Mouse (Mus musculus) B cell, adult 2 months (primary cell): Measurements from ENCODE around the gene Tjap1.

Source experiments
- DNase-seq, 2 experiments: peaks; one replicate each; pipeline ENCODE4 v3.0.0; 2022

Tjap1 gene

DNA sequence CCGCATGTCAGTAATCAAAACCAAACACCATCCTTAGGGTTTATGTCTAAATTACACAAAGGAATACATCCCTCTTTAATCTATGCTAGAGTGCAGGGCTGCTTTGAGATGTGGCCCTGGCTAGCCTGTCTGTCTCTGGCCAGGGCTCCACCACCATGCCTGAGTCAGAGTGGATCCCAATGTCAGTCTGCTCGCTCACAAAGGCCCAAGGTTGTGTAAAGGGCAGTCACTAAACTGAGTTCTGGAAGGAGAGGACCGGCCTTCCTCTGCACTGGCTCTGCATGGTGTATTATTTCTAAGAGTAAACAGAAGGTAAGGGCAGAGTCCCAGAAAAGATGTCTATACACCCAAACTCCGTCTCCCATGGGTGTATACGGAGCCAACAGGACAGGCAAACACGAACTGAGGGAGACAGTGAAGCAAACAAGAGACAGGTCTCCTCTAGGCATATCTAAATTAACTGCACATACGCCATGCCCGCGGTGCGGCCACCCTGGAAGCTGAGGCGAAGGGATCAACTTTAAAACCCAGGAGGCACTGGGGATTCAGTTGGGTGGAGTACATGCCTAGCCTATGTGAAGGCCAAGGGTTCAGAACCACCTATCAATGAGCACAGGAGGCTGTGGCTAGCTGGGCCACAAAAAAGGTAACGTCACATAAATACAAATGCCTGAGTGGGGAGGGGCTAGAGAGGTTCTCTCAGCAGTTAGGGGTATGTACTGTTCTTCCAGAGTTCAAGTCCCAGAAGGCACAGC, 4.6 kb downstream of the Tjap1 start:
- no peak for DNase-seq

DNA sequence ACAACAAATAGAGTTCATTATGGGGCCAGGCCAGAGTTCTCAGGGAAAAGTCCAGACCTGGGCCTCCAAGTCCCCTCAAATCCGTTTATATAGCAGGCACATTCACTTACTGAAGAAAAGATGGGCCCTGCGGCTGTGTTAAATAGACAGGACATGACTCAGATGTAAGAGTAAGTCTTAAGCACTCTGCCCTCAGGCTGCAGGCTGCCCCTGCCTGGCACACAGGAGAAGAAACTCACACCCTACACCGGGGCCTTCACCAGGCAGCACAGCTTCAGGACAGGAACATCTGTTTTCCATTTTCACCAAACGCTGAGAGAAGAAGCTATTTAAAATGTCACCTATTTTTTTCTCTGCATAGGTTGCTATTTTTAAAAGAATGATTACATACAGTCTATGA, 5.2 kb downstream of the Tjap1 start:
- no peak for DNase-seq

DNA sequence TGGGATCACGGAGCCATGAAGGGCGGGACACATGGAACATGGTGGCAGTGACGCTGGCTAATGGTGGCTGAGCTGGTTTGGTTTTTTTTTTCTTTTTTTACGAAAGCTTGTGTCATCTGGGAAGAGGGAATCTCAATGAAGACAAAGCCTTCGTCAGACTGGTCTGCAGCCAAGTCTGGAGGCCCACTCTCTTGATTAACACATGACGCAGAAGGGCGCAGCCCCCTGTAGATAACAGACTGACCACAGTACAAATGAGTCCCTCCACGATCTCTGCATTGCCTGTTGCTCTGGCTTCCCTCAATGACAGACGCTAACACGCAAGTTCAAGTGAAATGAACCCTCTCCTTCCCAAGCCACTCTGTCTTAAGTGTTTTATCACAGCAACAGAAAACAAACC, 7.3 kb downstream of the Tjap1 start:
- no peak for DNase-seq

DNA sequence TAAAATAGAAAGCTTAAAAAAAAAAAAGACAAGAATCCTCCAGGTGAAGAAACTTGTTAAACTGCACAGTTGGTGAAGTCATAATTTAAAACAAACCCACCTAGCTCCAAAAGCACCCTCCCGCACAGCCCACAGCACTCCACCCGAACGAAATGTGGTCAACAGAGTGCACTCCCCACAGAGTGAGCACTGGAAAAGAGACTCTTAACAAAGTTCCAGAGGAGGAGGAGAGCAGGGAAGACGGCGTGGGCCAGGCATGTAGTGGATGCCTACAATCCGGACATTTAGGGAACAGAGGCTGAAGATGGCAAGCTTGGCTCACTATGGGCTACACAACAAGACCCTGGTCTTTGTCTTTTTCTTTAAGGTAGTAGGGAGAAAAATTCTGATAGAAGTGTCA, 7.8 kb downstream of the Tjap1 start:
- DNase-seq, result no peak

DNA sequence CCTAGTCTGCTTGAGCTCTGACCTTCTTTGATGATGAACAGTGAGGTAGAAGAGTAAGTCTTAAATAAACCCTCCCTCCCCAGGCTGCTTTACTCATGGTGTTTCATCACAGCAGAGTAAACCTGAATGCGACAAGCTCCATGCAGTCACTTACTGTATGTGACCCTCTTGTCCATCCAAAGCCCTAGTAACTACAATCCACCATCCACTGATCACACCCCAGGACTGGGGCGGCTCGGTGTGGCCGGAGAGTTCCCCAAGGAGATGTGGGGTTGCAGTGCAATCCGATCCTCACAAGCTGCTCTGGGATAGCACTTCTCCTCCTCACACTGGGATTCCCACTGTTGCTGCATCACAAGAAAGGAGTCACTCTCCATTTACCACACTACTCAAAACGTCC, 8.4 kb downstream of the Tjap1 start:
- DNase-seq, result no peak

DNA sequence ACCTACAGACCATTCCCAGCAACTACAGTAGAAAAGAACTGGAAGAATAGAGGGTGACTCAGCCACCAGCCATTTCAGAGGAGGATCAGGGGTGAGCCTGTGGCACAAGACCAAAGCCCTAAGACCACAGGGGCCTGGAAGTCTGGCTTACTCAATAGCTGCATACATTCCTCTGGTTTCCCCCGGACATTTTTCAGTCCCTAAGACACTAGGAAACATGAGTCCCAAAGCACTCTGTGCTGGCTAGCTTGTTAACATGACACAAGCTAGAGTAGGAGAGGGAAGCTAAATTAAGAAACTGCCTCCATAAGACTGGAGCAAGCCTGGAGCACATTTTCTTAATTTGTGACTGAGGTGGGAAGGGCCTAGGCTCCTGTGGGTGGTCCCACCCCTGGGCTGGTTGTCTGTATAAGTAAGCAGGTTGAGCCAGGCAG, 9.0 kb downstream of the Tjap1 start:
- DNase-seq, result no peak

DNA sequence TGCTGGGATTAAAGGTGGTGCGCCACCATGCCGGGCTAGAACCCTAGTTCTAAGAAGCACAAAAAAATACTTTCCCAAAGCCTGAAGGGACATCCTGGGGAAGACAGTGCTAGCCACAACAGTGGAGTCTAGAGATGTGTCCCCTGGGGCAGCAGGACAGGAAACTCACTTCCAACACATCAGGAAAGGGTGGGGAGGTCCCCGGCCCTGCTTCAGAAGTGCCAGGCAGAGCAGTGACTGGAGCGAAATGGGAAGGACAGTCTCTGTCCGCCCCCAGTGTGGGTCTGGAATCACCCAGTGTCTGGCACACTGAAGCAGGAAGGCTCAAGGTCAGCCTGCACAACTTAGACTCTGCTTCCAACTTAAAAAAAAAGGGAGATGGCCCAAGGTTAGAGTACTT, 10.2 kb downstream of the Tjap1 start:
- DNase-seq, result no peak

DNA sequence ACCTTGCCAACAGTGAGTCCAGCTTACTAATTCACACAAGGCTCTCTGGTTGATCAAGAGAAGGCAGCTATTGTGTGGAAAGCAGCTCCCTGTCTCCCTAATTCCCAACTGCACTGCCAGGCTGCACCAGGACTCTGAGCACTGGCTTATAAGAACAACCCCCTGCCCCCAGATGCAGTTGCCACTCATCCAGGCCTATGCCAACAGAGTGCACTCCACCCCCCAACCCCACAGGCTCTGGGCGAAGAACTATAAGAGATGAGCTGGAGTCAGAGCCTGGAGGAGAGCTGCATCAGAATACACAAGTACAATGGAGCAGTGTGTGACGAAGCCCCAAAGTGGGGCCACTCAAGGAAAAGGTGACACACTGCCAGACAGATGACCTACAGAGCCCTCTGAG, 10.8 kb downstream of the Tjap1 start:
- no peak for DNase-seq

DNA sequence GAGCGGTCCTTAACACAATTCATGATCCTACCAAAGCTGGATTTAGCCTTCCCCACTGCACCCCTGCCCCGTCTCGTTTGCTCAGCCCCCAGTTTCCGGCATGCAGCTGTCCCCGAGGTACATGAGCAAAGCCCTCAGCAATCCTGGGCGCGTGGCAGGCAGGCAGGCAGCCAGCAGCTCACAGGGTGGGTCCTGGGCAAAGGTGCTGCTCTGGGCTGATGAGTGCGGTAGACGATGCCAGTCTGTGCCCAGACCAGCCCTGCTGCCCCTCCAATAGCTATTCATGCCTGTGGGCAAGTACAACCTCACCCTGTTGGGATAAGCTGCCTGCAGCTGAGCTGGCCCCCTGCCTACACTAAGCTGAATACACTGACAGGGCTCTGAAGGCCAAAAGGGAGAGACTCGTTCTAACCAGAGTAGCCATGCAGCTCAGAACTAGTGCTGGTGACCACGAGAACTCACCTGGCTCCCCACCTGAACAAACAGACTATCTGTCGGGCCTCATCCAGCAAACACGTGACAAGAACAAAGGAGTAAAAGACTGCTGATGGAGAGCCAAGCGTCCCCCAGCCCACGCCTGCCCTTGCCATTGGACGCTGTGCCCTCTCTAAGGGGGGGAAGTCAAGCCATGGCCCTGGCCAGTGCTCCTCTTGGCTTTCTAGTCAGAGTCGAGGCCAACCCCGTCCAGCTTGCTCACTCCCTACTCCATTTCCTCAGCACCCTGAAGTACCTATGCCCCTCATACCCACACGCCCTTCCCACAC, 12.9 kb downstream of the Tjap1 start:
- DNase-seq, result no peak

DNA sequence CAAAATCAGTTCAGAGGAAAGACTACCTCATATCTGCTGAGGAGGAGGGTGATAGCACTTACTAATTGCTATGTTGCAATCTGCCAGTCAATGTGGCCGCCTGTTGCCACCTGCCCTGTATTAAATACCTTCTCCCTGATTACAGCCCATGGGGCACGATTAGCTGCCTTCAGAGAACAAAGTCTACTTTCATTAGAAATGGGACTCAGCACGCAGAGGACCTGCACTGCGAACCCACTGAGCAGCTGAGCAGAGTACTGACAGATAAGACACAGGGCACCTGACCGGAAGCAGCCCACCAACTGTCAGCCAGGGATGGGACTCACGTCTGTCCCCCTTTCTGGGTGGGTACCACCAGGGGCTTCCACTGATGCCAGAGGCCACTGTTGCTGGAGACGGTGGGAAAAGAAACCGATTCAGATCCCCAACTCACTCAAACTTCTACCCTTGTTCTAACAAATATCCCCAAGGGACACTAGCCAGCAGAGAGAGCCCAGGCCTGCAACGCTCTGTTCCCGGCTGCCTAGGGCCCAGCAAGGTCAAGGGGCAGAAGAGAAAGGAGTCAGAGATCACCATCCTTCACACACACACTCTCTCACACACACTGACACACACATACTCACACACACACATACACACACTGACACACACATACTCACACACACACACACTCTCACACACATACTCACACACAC, 14.7 kb downstream of the Tjap1 start:
- no peak for DNase-seq

DNA sequence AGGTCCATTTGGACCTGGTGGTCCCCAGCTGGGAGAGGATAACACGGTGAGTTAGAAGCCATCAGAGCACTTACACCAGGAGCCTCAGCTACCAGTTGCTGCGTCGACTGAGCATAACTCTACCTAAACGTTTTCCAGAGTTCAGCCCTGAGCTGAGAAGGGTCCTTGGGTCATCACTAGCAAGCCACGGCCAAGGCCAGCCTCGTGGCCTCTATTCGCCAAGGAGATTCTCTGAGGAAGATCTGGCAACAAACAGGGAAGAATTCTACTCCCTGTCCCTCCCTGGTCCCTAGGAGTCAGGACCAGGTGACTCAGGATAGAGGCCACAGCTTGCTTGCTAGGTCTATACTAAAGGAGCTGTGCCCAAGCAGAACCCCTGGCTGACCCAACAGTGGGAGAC, 15.3 kb downstream of the Tjap1 start:
- DNase-seq, result no peak

DNA sequence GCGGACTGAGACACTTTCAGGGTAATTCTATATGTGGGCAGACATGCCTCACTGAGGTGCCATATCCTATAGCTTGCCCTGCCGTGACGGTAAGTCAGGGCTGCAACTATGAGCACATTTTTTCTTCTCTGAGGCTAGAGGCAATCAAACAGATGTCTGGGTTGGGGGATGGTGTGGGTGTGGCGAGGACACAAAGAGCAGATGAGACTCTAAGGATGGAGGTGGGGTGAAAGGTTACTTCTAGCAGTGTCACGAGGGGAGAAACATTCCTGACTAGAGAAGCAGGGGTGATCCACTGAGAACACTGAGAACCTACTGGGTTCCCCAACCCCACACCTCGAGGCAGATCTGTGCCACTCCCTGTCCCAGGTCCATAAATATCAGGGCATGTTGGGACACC, 15.8 kb downstream of the Tjap1 start:
- no peak for DNase-seq

DNA sequence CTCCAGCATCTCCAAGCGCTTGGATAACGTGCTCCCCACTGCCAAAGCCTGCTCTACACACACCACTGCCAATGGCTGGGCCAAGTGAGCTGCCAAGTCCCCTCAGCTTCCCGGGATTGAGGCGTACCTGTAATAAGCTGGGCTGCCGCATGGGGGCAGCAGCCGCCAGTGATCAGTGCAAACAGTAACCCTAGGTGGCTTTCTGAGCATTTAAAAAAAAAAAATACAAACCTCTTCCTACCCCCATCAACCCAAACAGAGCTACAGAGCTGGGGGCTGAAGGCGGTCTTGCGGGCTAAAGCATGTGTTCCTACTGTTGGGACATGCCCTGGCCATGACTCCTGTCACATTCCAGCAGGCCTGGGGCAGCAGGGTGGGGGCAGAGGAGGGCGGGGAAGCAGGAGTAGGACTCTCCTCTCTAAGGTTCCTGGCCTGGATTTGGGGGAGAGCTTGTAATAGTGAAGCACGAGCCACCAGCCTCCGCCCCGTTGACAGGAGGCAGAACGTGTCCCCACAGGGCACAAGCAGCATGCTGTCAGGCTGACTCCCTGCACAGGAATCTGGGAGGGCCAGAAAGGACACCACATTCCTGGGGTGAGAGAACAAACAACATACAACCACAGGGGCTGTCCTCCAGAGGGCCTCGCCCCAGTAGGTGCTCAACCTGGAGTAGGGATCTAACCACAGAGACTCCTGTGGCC, 16.8 kb downstream of the Tjap1 start:
- peak; percentile 87 for DNase-seq

DNA sequence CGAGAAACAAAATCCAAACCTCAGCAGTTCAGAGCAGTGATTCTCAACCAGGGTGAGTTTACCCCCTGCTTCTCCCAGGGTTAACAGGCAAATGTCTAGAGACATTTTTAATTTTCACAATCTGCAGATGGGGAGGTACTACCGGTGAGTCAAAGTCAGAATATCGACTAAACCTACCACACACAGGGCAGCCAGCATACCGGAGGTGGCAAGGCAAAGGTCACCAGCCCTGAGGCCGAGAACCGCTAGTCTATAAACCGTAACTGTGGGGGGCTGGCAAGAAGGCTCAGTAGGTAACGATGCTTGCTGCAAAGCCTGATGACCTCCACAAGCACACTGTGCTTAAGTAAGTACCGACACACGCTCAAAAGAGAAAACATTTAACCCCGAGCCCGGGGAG, 17.3 kb downstream of the Tjap1 start:
- no peak for DNase-seq

DNA sequence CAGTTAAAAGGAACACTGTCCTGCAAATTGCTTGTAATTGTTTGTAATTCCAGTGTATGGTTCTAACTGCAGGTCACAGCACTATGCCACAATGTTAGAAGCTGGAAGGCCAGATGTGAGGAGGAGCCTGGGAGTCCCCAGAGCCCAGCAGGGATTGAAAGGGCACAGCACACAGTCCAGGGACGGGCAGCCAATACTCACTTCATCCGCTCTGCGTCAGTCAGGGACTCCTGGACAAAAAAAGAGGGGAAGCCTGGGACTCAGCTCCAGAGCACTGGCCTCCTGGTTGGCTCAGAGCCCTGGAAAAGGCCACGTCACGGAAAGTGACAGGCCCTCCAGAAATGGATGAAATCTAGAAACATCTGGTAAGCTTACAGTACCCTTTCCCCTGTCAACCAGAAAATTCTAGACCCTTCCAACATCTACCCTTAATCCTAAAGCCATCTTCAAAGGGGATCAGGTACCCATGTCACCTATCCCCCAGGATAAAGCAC, 20.6 kb downstream of the Tjap1 start:
- no peak for DNase-seq

DNA sequence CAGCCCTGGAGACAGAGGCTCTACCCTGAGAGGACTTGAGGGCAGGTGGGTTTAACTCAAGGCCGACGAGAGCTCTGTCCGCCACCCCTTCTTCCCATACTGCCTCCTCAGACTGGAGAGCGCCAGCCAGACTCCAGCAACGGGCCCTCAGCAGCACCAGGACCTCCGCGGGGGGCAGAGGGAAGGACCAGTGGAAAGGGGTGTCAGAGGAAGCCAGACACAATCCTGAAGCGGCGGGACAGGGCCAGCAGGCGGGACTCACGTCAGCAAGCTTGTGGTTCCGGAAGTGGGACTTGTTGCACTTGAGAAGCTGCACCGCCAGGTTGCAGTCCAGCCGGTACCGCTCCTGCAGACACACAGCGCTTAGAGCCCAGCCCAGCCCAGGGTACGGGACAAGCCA, 23.2 kb downstream of the Tjap1 start:
- DNase-seq, result no peak

DNA sequence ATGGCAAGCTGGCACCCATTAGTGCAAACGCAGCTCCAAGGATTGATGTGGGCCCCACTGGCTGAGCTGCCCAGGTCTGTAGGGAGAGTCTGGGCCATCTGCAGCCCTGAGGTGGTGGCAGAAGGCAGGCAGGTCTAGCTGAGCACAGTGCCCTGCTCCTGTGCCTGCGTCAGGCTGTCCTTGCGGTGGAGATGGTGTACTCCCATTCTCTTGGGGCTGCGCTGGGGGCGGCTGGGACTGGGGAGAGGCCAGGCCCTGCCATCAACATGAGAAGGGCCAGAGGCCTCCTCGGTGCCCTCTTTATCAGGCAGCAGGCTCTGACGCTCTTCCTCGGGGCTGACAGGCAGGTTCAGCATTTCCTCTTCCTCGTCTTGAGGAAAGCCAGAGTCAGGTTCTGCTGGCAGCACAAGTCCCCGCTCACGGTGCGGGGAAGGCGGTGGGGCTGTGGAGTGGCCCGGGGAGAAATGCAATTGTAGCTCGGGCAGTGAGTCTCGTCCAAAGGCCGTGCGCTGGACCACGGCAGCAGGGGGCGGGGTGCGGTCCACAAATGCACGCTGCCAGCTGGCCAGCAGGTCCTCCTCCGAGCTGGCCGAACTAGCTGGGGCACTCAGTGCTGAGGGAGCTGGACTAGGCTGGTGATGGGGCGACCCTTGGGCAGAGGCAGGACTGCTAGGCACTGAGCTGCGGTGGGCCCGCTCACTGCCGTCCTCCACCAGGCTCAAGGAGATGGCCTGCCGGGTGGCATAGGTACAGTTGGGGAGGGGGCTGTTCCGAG, 24.4 kb downstream of the Tjap1 start:
- DNase-seq, result no peak

DNA sequence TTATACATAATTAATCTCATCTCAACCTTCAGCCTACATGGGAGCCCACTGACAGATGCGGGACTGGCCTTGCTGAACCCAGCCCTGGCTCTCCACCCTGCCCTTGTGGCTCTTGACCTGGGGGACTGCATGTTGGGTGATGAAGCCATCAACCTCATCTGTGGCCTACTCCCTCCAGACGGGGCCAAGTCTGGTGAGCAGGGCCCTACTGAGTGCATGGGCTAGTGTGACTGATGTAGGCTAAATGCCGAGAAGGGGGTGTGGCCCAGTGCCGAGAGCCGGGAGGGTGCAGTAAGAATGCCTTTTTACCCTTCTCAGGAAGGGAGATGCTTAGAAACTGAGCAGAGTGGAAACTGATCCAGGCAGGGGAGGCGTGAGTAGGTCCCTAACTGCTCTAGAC, 27.7 kb downstream of the Tjap1 start:
- DNase-seq, result peak in 1 of 2 experiments; percentile 23

DNA sequence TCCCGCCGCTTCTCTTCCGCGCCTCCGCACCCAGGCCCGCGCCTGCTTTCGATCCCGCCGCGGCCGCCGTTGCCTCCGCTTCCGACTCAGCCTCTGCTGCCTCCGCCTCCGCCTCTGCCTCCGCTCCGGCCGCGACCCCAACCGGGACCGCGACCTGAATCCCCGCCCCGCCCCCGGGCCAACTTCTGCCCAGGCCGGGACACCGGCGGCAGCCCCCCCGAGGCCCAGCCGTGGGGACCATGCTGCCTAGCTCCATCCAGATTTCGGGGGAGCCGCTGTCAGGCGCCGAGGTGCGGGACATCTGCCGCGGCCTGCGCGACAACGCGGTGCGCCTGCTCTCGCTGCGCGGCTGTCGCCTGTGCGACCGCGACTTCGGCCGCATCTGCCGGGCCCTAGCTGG, 28.7 kb downstream of the Tjap1 start:
- DNase-seq, result peak; percentile 29 to 41

DNA sequence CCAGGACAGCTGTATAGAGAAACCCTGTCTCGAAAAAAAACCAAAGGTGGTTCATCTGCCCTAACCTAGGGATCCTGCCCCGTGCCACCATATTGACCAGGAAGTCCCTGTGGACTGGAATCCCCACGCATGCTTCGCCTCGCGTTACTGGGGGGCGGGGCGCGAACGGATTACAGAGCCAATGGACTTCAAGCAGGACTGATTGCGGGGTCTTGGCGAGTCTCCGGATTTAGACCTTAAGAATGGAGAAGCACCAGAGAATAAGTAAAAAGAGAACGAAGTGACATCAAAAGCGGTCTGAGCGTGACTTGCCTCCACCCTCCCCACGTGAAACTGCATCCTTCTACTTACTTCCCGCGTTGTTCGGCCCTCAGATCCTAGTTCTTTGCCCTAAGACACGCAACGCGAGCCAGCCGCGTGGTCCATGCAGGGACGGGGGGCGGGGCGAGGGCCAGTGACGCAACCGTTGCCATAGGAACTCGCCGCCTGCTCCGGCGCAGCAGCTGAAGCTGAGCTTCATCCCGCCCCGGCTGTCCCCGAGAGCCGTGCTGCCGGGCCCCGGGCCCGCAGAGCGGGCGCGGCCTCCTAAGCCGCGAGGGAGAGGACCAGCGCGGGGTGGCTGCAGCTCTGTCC, 29.3 kb downstream of the Tjap1 start, which contains the start of gene Lrrc73:
Lrrc73 (plus strand) TSS at position 80 of the 633 bp plus-strand sequence.
- peak; percentile 94 to 96 for DNase-seq

DNA sequence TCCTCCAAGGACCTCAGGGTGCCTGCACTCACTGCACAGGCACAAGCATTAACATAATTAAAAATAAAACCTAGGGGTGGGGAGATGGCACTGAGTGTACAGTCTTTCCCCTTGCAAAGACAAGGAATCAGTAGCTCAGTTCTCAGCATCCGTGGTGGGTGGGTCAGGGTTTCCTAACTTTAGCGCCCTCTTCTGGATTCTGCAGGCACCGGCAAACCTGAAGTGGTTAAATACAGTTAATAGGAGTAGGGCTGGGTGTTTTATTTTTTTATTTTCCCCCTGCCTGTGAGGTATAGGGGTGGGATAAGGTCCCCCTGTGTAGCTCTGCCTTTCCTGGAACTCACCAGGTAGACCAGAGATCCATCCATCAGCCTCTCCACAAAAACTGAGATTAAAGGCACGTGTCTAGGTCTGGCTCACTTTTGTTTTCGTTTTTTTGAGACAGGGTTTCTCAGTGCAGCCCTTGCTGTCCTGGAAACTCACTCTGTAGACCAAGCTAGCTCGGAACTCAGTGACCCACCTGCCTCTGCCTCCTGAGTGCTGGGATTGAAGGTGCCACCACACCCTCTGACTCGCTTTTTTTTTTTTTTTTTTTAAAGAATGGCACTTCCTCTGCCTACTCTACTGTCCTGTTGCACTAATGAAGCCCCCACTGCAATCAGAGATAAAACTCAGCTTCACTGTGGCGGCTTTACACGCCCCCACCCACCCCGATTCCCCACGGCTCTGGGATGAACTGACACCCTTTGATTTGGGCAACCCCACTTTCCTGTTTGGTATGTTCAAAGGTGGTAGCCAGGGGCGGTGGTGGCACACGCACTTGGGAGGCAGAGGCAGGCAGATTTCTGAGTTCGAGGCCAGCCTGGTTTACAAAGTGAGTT, 30.0 kb downstream of the Tjap1 start:
- peak; percentile 50 to 66 for DNase-seq
